Mouse (Mus musculus): ENCODE measurements at regions not wholly inside any gene's neighbourhood (a gene's known extent, or its start where the extent isn't known, plus 50 kb on each side); places are given as distances from the start of the nearest gene placed in this dataset.

- TF ChIP-seq POLR2A (IDR thresholded peaks at IDR 0.05; ENCODE audit: low read depth, low read length) (no peak), E2F4 (IDR thresholded peaks at IDR 0.05; ENCODE audit: insufficient replicate concordance, low read depth, low read length) (no peak)
These were observed 75.0 kb upstream of the Meis1 start for GRCm38 (mm10) chr11:19093749-19094148.
